Mouse (Mus musculus) regulatory T cell (primary cell): ENCODE data around the gene Slit3.

Experiments used
- in situ Hi-C: fragments of 300-600 bp; cut with MboI, MseI; formaldehyde crosslinking; loops from one replicate; pipeline ENCODE4 v1.15.1; 2025; ENCODE audit warnings: high pct_unique_total_duplicates

The Slit3 gene

DNA sequence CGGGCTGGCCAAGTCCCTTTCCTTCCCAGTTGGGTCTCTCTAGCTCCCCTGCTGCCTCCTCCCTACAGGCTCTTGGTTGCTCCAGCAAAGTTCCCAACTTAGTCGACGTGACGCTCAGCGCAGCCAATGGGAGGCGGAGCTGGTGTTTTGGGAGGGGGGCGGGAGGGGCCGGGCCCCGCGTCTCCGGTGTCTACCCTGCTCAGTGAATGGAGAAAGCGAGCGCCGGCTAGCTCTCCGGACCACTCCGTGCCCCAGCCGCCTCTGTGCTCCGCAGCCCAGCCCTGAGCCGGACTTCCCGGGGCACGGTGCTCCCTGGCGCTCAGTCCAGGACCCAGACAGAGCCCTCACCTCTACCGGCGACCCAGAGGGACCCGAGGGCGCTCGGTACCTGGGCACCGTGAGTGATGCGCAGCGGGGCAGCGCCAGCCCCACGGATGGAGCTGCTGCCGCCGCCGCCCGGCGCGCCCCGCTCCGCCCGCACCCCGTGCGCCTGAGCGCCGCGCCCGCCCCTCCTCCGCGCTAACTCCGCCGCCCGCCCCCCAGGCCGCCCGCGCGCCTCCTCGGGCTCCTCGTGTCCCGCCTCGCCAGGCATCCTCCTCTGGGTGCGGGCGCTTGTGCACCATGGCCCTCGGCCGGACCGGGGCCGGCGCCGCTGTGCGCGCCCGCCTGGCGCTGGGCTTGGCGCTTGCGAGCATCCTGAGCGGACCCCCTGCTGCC is at the start of gene Slit3:
Gene Slit3 (plus strand): TSS at position 331 of the 717 bp plus-strand sequence.
- in situ Hi-C loops: no loop called here

DNA sequence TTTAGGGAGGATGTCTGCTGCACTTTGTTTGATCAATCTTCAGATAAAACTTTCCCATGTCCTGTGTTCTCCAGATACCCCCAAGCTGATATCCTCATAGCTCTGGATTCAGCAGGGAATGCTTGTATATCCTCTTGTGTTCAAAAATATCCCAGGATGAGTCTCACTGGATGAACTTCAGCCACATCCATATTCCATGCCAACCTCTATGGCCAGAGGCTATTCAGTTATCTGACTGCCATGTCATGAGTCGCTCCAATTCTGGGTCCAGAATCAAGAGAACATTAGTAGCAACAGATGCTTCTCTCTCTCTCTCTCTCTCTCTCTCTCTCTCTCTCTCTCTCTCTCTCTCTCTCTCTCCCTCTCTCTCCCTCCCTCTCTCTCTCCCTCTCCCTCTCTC is 49.6 kb upstream of the Slit3 start:
- in situ Hi-C loops: no loop called here

GRCm38 (mm10) chr11:35075411-35075810 is 45.6 kb upstream of the Slit3 start:
- in situ Hi-C loops: loop anchor here (25.0 kb wide), 1 partner anchor 638 kb away; no protein-coding TSS in a partner anchor

GRCm38 (mm10) chr11:35080451-35081125 is 40.4 kb upstream of the Slit3 start:
- in situ Hi-C loops: loop anchor here (25.0 kb wide), 1 partner anchor 643 kb away; no protein-coding TSS in a partner anchor

- in situ Hi-C loops: loop anchor here (25.0 kb wide), 1 partner anchor 645 kb away; no protein-coding TSS in a partner anchor
These were observed 38.7 kb upstream of the Slit3 start for GRCm38 (mm10) chr11:35082297-35082696.

DNA sequence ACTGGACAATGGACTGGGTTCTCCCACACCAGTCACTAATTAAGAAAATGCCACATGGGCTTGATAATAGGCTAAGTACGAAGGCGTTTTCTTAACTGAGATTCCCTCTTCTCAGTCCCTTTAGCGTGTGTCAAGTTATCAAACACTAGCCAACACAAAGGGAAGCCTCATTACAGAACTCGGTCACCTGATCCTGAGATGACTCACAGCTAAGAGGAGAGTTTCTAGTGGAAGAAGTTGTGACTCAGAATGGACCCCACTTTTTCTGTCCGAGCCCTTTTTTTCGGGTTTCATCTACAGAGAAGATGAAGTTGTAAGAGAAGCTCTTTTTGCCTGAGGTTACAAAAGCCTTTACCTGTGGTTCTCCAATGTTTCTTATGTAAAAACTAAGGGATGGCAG is 38.0 kb upstream of the Slit3 start:
- in situ Hi-C loops: loop anchor here (25.0 kb wide), 1 partner anchor 646 kb away; no protein-coding TSS in a partner anchor

DNA sequence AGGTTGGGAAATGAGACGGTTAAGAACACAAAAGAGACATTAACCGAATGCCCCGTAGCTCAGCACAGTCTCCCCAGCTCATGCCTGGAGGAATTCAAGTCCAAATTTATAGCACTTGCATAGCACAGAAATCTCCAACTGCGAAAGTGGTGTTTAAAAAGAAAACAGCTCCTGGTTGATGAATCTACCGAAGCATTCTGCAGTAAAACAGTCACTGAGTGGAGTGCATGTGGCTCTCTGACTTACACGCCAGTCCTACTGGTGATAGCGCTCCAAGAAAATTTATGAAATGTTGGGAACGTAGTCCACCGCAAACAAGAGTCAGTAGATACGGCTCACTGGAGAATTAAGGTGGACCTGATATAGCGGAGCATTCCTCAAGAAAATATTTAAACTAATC is 35.7 kb upstream of the Slit3 start:
- in situ Hi-C loops: loop anchor here (25.0 kb wide), 1 partner anchor 648 kb away; no protein-coding TSS in a partner anchor

GRCm38 (mm10) chr11:35086029-35086428 is 35.0 kb upstream of the Slit3 start:
- in situ Hi-C loops: loop anchor here (25.0 kb wide), 1 partner anchor 649 kb away; no protein-coding TSS in a partner anchor

GRCm38 (mm10) chr11:35087454-35087853 is 33.6 kb upstream of the Slit3 start:
- in situ Hi-C loops: loop anchor here (25.0 kb wide), 1 partner anchor 650 kb away; no protein-coding TSS in a partner anchor

DNA sequence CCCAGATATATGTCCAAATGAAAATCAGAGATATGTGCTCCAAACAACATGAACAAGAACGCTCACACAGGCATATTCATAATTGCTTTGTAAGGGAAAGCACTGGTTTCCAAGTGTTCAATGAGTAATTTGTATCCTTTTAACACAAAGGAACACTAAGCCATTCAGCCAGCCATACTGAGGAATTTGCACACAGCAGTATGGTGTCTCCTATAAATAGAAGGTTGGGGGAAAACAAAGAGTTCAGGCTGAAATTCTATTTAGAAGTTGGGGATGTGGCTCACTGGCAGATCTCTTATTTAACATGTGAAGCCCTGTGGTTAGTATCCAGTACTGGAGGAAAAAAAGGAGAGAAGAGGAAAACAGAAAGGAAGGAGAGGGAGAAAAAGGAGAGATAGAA is 32.9 kb upstream of the Slit3 start:
- in situ Hi-C loops: loop anchor here (25.0 kb wide), 1 partner anchor 651 kb away; no protein-coding TSS in a partner anchor

DNA sequence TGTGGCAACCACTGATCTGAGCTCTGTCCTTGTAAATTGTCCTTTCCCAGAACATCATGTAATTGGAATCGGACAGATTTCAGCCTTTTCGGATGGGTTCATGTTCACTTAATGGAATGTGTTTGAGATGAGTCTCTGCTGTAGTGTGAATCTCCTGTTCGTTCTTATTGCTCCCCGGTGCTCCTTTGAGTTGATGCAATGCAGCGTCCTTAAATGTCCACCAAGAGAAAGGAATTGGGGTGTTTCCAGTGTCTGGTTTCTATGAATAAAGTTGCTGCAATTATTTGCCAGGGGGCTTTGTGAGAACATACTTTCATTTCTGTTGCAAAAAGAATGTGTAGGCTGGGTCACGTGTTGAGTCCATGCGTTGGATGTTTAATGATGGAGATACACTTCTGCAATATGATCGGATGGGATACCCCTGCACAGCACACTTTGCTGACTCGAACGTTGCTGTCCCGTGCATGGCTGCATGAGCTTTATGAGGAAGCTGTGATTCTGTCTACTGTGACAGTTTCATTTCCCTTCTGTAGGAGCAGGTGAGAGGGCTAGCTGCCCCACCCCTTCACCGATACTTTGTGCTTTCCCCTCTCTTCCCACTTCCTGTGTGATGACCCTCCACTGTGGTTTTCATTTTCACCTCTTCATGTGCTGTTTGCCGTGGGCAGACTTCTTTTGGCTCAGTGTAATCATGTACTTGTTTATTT is 30.2 kb upstream of the Slit3 start:
- in situ Hi-C loops: loop anchor here (25.0 kb wide), 1 partner anchor 653 kb away; no protein-coding TSS in a partner anchor

- in situ Hi-C loops: loop anchor here (25.0 kb wide), 1 partner anchor 659 kb away; no protein-coding TSS in a partner anchor
These were observed 24.5 kb upstream of the Slit3 start for GRCm38 (mm10) chr11:35096538-35096937.

- in situ Hi-C loops: no loop called here
These were observed 11.2 kb upstream of the Slit3 start for GRCm38 (mm10) chr11:35109781-35110180.

GRCm38 (mm10) chr11:35110784-35111183 is 10.2 kb upstream of the Slit3 start:
- in situ Hi-C loops: no loop called here

DNA sequence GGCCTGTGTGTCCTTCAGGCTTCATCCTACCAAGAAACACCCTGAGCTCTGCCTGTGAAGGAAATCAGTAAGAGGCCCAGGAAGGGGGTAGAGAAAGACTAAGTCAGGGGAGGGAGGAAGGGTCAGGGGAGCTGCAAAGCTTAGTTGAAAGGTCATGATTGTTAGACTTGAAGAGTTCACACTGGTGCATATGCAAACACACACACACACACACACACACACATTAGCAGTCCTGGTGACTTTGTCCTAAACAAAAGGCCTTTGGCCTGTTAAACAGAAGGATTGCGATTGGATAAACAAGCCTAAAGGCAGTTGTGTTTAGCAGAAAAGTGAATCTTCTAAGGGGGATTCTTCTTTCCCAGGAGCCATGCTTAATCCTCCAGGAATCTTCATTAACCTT is 7.7 kb upstream of the Slit3 start:
- in situ Hi-C loops: no loop called here

DNA sequence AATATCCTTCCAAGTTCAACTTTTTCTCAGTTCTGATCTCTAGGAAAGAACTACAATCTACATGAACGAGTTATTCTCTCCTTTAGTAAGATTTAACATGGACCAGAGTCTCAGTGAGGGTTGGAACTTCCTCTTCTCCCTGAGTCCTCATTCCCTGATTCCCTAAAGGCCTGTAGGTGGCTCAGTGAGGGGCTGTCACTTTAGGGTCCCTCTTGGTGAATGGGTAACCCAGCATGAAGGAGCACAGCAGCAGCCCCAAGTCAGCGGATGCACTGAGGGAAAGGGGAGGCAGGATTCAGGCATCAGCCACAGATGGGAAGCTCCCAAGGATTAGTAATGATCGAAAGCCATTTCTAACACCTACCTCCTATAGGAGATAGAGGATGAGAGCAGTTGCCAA is 4.6 kb upstream of the Slit3 start:
- in situ Hi-C loops: no loop called here

GRCm38 (mm10) chr11:35117871-35118270 is 3.2 kb upstream of the Slit3 start:
- in situ Hi-C loops: no loop called here

DNA sequence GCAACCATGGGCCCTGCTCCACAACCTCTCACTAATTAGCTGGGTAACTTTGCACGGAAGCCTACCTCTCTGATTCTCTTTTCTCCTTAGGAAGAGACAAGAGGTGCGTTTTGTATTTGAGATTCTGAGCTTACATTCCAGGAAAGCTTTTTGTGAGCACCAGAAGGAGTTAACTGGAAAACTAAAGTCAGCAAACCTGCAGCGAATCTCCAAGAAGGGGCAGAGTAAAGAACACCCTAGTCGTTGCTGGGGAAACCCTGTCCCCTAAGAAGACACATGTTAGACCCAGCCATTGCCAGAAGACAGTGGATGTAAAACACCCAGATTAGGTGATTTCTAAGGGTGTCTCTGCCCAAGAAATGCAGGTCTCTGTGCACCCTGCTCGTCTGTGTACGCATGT is 2.3 kb upstream of the Slit3 start:
- in situ Hi-C loops: no loop called here

GRCm38 (mm10) chr11:35119360-35119759 is 1.7 kb upstream of the Slit3 start:
- in situ Hi-C loops: no loop called here

DNA sequence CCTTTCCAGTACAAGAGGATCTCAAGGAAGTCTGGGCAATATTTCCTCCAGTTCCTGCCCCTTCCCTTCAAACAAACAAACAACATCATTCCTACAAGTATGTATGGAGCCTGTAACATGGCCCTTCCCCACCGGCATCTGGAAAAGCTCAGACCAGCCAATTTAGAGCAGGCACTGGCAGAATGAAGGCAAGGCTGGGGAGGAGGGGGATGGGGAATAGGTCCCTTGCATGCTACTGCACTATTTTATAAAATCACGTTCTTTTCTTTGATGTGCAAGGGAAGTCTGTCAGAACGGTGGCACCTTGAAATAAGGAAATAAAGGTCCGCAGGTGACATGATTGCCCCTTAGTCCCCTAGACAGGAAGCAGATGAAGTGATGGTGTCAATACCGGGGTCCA is 948 bp upstream of the Slit3 start:
- in situ Hi-C loops: no loop called here

DNA sequence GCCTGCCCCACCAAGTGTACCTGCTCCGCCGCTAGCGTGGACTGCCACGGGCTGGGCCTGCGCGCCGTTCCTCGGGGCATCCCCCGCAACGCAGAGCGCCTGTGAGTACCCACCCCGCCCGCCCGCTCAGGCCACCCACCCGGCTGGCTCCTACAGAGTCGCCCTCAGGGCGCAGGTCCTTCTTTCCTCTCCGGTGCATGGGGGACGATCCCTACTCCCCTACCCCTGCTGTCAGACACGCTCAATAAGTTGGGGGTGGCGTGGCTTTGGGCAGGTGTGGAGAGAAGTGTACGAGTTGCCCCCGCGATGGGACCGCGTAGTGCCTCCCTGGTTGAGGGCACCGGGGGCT is 561 bp downstream of the Slit3 start:
- in situ Hi-C loops: no loop called here
